Mouse (Mus musculus): Measurements from ENCODE around the gene Tmem59l.
A peak's percentile ranks its signal among the peaks of the same experiment; 100 is the strongest.
"Not testable (repeated sequence)": the region's sequence is repeated elsewhere in the genome, so short reads cannot be mapped to it uniquely, and the experiment has no call there.

Gene Tmem59l

GRCm38 (mm10) chr8:70486941-70487520 is at the start of gene Tmem59l:
Gene Tmem59l, minus strand, starts transcription at chr8:70487358.
- DNase-seq (ENCODE audit: low spot score): no peak

- DNase-seq (ENCODE audit: low spot score): no peak
These were observed 48.5 kb upstream of the Tmem59l start for GRCm38 (mm10) chr8:70535701-70536100.

DNA sequence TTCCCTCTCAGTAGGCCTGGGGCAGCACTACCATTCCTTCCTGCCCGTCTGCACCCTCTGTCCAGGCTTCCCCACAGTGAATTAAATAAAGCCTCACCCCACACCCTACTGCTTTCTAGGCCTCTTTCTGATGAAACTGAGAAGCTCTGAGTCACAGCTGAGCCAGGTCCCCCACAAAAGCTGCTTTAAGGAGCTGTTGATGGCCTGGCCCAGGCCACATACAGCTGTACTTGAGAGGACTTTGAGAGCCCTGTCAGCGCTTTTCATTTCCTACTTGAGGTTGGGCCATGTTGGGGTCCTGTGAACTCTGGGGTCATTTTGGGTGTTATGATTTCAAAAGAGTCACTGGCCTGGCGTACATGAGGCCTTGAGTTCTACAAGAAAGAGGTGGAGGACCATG is 48.1 kb upstream of the Tmem59l start:
- DNase-seq (ENCODE audit: low spot score): no peak

DNA sequence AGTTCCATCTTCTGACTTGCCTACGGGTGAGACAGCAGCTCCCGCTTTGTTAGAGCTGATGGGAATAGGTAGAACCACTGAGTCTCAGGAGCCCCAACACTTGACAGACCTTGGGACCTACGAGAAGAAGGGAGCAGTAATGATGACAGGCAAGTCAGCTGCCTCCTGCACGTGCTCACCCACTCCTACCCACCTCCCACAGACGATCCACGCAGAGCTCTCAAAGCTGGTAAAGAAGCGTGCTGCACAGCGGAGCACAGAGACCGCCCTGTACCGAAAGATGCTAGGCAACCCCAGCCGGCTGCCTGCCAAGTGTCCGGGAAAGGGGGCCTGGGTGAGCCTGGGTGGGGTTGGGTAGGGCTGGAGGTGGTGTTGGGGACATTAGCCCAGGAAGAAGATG is 47.1 kb upstream of the Tmem59l start:
- DNase-seq (ENCODE audit: low spot score): no peak

DNA sequence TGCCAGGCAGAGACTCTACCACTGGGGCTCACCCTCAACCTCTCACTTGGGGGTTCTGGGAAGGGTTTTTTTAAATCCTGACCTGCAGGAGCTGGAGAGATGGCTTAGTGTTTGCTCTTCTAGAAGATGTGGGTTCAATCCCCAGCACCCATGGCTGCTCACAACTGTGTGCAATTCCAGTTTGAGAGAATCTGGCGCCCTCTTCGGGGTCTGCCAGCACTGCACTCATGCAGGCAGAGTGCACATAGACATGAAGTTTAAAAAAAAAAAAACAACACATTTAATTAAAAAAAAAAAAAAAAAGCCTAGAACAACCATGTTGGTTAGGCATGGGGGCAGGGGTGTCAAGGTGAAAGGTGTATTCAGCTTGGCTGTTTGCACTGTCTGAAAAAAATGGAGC is 43.2 kb upstream of the Tmem59l start:
- DNase-seq (ENCODE audit: low spot score): no peak

- DNase-seq (ENCODE audit: low spot score): no peak
These were observed 42.6 kb upstream of the Tmem59l start for GRCm38 (mm10) chr8:70529741-70530161.

GRCm38 (mm10) chr8:70529299-70529698 is 42.1 kb upstream of the Tmem59l start:
- DNase-seq (ENCODE audit: low spot score): no peak

- no peak for DNase-seq (ENCODE audit: low spot score)
These were observed 41.1 kb upstream of the Tmem59l start for GRCm38 (mm10) chr8:70528182-70528797.

DNA sequence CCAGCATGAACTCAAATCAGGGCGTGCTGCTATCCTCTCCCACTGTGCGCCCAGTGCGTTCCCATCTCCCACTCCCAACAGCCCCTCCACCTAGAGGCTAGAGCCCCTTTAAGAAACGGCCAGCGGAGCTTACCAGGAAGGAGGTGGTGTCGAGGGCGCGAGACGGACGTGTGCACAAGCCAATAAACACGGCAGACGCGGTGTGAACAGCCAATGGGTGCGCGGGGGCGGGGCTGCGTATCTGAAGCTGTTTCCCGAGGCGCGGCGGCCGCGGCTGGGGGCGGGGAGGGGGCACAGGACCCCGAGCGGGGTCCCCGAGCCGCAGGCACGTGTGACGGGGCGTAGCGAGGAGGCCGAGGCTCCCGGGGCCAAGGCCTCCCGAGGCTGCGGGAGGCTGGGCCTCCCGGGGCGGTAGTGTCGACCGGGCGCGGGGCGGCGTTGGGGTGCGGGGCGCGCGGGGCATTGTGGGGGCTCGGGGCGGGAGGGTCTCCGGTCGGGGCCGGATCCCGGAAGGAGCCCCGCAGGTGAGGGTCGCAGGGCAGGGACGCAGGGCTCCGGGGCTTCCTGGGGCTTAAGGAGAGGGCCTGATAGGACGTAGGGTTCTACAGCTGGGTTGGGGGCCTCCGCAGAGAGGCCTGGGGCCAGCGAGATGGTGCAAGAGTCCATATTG is 40.5 kb upstream of the Tmem59l start, which contains the start of the genes Fkbp8 and Kxd1:
TSS of gene Fkbp8 (plus strand) at position 213 of the 670 bp plus-strand sequence.
TSS of gene Kxd1 (minus strand) at position 445 of the 670 bp plus-strand sequence.
- peak; percentile 97 for DNase-seq (ENCODE audit: low spot score)

DNA sequence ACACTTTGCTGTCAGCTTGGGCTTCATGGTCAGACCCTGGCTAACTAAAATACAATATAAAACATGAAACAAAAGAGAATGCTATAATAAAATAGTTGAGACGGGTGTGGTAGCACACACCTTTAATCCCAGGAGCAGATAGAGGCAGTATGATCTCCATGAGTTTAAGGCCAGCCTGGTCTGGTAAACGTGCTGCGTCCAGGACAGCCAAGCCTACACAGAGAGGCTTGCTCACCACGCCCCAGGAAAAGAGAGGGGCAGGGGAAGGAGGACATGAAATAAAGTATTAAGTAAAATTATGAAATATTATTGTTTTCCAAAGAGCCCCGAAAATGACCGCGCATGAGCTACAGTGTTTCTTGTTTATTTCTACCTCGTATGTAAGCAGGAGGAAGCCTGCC is 40.0 kb upstream of the Tmem59l start:
- DNase-seq (ENCODE audit: low spot score): no peak

GRCm38 (mm10) chr8:70522592-70523403 is 35.6 kb upstream of the Tmem59l start:
- DNase-seq (ENCODE audit: low spot score): peak; percentile 95

GRCm38 (mm10) chr8:70519606-70520005 is 32.4 kb upstream of the Tmem59l start:
- no peak for DNase-seq (ENCODE audit: low spot score)

- no peak for DNase-seq (ENCODE audit: low spot score)
These were observed 31.9 kb upstream of the Tmem59l start for GRCm38 (mm10) chr8:70519043-70519442.

GRCm38 (mm10) chr8:70517940-70518643 is 30.9 kb upstream of the Tmem59l start:
- DNase-seq (ENCODE audit: low spot score): no peak

GRCm38 (mm10) chr8:70513441-70513840 is 26.3 kb upstream of the Tmem59l start:
- no peak for DNase-seq (ENCODE audit: low spot score)

GRCm38 (mm10) chr8:70512253-70512903 is 25.2 kb upstream of the Tmem59l start:
- no peak for DNase-seq (ENCODE audit: low spot score)

- no peak for DNase-seq (ENCODE audit: low spot score)
These were observed 24.6 kb upstream of the Tmem59l start for GRCm38 (mm10) chr8:70511770-70512169.

GRCm38 (mm10) chr8:70511174-70511573 is 24.0 kb upstream of the Tmem59l start:
- DNase-seq (ENCODE audit: low spot score): not testable (repeated sequence)

DNA sequence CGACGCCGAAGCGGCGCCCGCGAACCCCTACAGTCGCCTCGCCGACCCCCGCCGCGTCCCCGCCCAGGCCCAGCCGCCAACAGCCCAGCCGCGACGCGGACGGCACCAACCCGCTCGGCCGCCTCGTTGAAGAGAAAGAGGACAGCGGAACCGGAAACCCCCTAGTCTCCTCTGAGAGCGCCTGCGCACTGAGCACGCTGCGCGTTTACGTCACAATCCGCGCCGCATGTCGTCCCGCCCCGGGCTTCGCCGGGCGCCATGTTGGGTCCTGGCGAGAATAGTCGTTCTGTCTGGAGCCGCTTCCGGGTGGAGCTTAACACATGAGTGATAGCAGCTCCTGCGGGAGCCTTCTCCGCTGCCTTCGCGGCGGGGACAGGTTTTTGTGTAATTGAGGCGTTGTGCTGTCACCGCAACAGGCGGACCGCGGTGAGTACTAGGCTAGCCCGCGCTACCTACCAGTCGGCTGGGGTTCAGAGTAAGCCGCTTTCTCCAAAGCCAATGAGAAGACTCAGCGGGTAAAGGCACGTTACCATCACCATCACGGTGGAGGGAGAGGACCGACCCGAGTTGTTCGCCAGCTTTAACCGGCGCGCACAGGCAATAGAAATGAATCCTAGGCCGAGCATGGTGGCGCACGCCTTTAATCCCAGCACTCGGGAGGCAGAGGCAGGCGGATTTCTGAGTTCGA is 23.2 kb upstream of the Tmem59l start, which contains the start of gene Uba52:
TSS of gene Uba52 (minus strand) at position 574 of the 688 bp plus-strand sequence.
- peak; percentile 97 for DNase-seq (ENCODE audit: low spot score)

DNA sequence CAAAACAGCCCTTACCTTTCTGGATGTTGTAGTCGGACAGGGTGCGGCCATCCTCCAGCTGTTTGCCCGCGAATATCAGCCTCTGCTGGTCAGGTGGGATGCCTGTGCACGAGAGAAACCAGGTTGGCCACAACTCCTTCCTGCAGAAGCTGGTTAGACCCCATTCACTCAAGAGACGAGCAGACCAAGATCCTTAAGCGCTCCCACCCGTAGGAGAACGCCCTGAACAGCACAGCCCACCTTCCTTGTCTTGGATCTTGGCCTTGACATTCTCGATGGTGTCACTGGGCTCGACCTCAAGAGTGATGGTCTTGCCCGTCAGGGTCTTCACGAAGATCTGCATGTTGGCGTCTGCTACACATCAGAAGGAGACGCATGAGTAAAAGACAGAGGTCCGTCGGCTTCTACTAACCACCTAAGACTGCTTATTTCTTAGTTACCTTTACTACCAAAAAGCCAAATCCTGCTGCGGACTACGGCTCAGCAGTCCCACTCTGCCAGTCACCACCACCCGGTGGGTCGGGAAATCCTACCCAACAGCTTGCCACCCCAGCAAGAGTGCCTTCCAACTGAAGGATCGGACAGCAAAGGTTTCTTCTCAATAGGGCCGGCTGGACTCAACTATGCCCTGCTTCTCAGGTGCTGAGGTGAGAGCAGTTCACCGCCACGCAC is 22.3 kb upstream of the Tmem59l start:
- DNase-seq (ENCODE audit: low spot score): no peak

All from testis, postnatal 14 days (tissue).